Mouse (Mus musculus) megakaryocyte, embryonic 14.5 days (primary cell): ENCODE results near the gene Trub2.

Experiments used
- FLI1 ChIP-seq: IDR thresholded peaks from 2 replicates; pipeline ENCODE4 v1.6.1; 2012; ENCODE audit warnings: low read length, inconsistent platforms, mixed read lengths
- GATA1 ChIP-seq: IDR thresholded peaks from 3 replicates; pipeline ENCODE4 v1.6.1; 2012; ENCODE audit warnings: mixed read lengths, low read length, inconsistent platforms, borderline replicate concordance

GRCm38 (mm10) chr2:29803400-29803831 lies 15.1 kb upstream of the Trub2 start:
- TF ChIP-seq GATA1 = no peak
- TF ChIP-seq FLI1 = no peak
